Mouse (Mus musculus): ENCODE data around the gene Pcgf5. TPM values are rescaled to one million over a fixed set of nuclear protein-coding genes. Genes with fewer than 3 reads are reported as not detected.

The Pcgf5 gene
- polyA plus RNA-seq, 1 experiment from 2014 or later, result 5.3 TPM

DNA sequence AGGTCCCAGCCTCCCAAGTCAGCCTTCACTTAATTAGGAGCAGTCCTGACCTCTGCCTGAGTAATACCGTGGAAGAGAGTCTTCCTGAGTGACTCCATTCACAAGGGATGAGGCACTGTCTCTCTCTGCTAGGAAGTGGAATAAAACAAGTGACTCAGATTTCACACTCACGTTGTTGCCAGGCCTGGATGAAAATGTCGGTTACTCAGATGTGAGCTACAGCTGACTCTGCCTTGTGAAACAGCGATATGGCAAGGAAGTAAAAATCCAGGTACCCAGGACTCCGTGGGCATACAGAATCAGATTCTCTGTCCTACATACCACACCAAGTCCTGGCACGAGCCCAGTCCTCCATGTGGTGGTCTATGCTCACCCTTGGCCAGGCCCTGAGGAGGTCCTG is 142.8 kb downstream of the Pcgf5 start:
- H3K9ac ChIP-seq (replicated peaks; ENCODE audit: low read depth, low read length), result no peak overlapping the region
- no peak overlapping the region for H3K27ac ChIP-seq (ENCODE audit: low read depth, low read length)
- 87% methylated on average over 6 of the region's 6 CpGs for WGBS
- H3K4me1 ChIP-seq (ENCODE audit: control insufficient read depth, insufficient read depth, low read length), result no peaks in the 10 kb centered on the region
- H3K36me3 ChIP-seq (ENCODE audit: control insufficient read depth, insufficient read depth, low read length), result no peaks in the 10 kb centered on the region
- ATAC-seq (ENCODE audit: low read depth), result no peak
- no peak overlapping the region for H3K4me2 ChIP-seq (ENCODE audit: low read depth, low read length)
- no peak overlapping the region for H3K4me3 ChIP-seq (ENCODE audit: low read depth, low read length)
- H3K27me3 ChIP-seq (ENCODE audit: control insufficient read depth, insufficient read depth, low read length), result no peaks in the 10 kb centered on the region
- H3K9me3 ChIP-seq (ENCODE audit: control insufficient read depth, low read length), result no peaks in the 10 kb centered on the region

DNA sequence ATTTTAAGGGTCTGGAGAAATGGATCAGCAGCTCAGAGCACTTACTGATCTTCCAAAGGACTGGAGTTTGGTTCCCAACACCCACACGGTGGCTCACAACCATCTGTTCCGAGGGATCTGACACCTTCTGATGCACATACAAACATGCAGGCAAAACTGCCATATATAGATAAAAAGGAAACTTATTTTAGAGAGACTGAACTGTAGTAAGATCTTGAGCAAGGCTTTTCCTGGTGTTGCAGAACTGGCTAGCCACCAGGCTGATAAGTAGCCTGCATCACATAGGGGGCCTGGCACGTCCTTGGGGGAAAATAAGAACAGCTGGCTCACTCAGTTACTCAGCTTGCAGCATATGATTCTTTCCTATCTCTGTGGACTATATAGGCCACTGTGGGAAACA is 147.4 kb downstream of the Pcgf5 start:
- Histone ChIP-seq H3K4me2 (ENCODE audit: low read depth, low read length) (no peak overlapping the region), H3K9me3 (ENCODE audit: control insufficient read depth, low read length) (no peaks in the 10 kb centered on the region), H3K4me1 (ENCODE audit: control insufficient read depth, insufficient read depth, low read length) (no peaks in the 10 kb centered on the region), H3K27me3 (ENCODE audit: control insufficient read depth, insufficient read depth, low read length) (no peaks in the 10 kb centered on the region), H3K27ac (ENCODE audit: low read depth, low read length) (no peak overlapping the region), H3K9ac (replicated peaks; ENCODE audit: low read depth, low read length) (no peak overlapping the region), H3K36me3 (ENCODE audit: control insufficient read depth, insufficient read depth, low read length) (no peaks in the 10 kb centered on the region), H3K4me3 (ENCODE audit: low read depth, low read length) (no peak overlapping the region)
- 82% methylated on average over 3 of the region's 3 CpGs for WGBS
- ATAC-seq (ENCODE audit: low read depth), result no peak

DNA sequence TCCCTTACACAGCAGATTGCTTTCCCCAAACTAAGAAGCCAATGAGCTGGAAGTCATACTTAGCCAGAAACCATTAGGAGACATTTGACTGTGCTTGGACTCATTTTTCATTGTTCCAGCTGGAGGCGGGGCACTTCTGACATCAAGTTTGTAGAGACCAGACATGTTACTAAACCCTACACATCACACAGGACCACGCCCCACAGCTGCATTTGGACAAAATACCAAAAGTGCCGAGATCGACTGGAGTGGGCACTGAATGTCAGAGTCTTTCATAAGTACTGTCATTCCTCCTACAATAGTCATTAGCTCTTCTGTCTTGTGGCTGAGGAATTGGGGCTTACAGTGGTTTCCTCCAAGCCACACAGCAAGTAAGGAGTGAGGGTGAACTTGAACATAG is 148.4 kb downstream of the Pcgf5 start:
- Histone ChIP-seq H3K4me2 (ENCODE audit: low read depth, low read length) (no peak overlapping the region), H3K9me3 (ENCODE audit: control insufficient read depth, low read length) (no peaks in the 10 kb centered on the region), H3K27ac (ENCODE audit: low read depth, low read length) (no peak overlapping the region), H3K9ac (replicated peaks; ENCODE audit: low read depth, low read length) (no peak overlapping the region), H3K4me1 (ENCODE audit: control insufficient read depth, insufficient read depth, low read length) (no peaks in the 10 kb centered on the region), H3K27me3 (ENCODE audit: control insufficient read depth, insufficient read depth, low read length) (no peaks in the 10 kb centered on the region), H3K36me3 (ENCODE audit: control insufficient read depth, insufficient read depth, low read length) (no peaks in the 10 kb centered on the region), H3K4me3 (ENCODE audit: low read depth, low read length) (no peak overlapping the region)
- 91% methylated on average over 4 of the region's 4 CpGs for WGBS
- no peak for ATAC-seq (ENCODE audit: low read depth)

DNA sequence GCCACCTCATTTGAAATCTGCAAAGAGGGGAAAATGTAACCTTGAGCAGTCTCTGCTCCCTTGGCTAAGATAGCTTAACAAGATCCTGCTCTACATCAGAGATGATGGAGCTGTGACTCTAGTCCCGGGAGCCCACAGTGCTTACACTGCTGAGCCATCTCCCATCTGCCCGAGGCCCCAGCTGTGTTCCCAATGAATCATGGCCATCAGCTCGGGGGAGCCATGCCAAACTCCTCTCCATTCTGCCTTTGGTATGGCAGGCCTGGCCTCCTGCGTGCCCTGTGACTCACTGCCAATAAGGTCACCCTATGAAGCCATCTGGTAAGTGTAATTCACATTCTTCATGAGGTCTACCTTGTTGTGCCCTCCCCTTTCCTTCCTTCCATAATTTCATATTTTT is 149.0 kb downstream of the Pcgf5 start:
- H3K4me1 ChIP-seq (ENCODE audit: control insufficient read depth, insufficient read depth, low read length), result no peaks in the 10 kb centered on the region
- H3K27me3 ChIP-seq (ENCODE audit: control insufficient read depth, insufficient read depth, low read length), result no peaks in the 10 kb centered on the region
- H3K9ac ChIP-seq (replicated peaks; ENCODE audit: low read depth, low read length), result no peak overlapping the region
- no peak overlapping the region for H3K4me2 ChIP-seq (ENCODE audit: low read depth, low read length)
- H3K4me3 ChIP-seq (ENCODE audit: low read depth, low read length), result no peak overlapping the region
- WGBS, result 52% methylated on average over 4 of the region's 4 CpGs
- H3K9me3 ChIP-seq (ENCODE audit: control insufficient read depth, low read length), result no peaks in the 10 kb centered on the region
- ATAC-seq (ENCODE audit: low read depth), result peak; percentile 28
- no peaks in the 10 kb centered on the region for H3K36me3 ChIP-seq (ENCODE audit: control insufficient read depth, insufficient read depth, low read length)
- no peak overlapping the region for H3K27ac ChIP-seq (ENCODE audit: low read depth, low read length)

DNA sequence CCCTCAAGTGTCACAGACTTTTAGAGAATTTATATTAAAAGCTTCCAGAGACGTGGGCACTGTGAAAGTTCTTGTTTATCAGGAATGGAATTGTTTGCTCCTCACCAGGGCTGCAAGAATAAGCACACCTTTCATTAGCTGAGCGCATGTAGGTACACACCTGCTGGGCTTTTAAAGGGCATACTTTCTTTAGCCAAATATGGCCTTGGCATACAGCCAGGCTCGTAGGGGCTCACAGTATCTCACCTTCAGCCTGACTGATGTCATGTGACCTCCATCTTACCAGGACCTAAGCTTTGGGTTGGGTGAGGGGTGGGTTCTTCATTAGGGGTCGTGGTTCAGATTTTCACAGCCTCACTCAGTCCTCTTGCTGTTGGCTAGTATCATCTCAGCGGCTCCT is 149.6 kb downstream of the Pcgf5 start:
- no peak for ATAC-seq (ENCODE audit: low read depth)
- Histone ChIP-seq H3K9me3 (ENCODE audit: control insufficient read depth, low read length) (no peaks in the 10 kb centered on the region), H3K4me1 (ENCODE audit: control insufficient read depth, insufficient read depth, low read length) (no peaks in the 10 kb centered on the region), H3K4me3 (ENCODE audit: low read depth, low read length) (no peak overlapping the region), H3K36me3 (ENCODE audit: control insufficient read depth, insufficient read depth, low read length) (no peaks in the 10 kb centered on the region), H3K4me2 (ENCODE audit: low read depth, low read length) (no peak overlapping the region), H3K27me3 (ENCODE audit: control insufficient read depth, insufficient read depth, low read length) (no peaks in the 10 kb centered on the region), H3K9ac (replicated peaks; ENCODE audit: low read depth, low read length) (no peak overlapping the region), H3K27ac (ENCODE audit: low read depth, low read length) (no peak overlapping the region)
- 80% methylated on average over 5 of the region's 5 CpGs for WGBS

DNA sequence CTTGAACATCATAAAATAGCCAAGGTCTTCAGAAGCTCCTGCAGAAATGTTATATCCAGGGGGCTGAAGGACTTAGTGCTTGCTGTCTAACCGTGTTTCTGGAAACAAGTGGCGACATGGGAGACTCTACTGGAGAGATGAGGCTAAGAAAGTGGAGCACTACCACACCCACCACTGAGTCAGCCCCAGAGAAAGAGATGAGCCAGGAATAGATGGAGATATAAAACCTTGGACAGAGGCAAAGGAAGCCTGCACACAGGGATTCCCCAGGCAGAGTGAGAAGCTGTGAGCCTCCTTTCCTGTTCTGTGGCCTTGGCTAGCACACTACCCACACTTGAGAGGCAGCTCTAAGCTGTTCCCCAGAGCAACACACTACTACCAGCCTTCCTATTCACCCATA is 156.6 kb downstream of the Pcgf5 start:
- Histone ChIP-seq H3K27ac (ENCODE audit: low read depth, low read length) (no peak overlapping the region), H3K4me1 (ENCODE audit: control insufficient read depth, insufficient read depth, low read length) (no peaks in the 10 kb centered on the region), H3K36me3 (ENCODE audit: control insufficient read depth, insufficient read depth, low read length) (no peaks in the 10 kb centered on the region), H3K4me3 (ENCODE audit: low read depth, low read length) (no peak overlapping the region), H3K9me3 (ENCODE audit: control insufficient read depth, low read length) (no peaks in the 10 kb centered on the region), H3K27me3 (ENCODE audit: control insufficient read depth, insufficient read depth, low read length) (no peaks in the 10 kb centered on the region), H3K9ac (replicated peaks; ENCODE audit: low read depth, low read length) (no peak overlapping the region), H3K4me2 (ENCODE audit: low read depth, low read length) (no peak overlapping the region)
- WGBS, result 87% methylated on average over 2 of the region's 2 CpGs
- ATAC-seq (ENCODE audit: low read depth), result no peak

Other genes with a start within 250 kb of the Pcgf5 start
- gene Ankrd1, start 228.2 kb upstream of the Pcgf5 start, polyA plus RNA-seq (2014; fragmentation: Nextera tagmentation; extraction: Ambion mirVana), result not detected in 2 replicates
- gene Hectd2, start 206.3 kb downstream of the Pcgf5 start, polyA plus RNA-seq (2014; fragmentation: Nextera tagmentation; extraction: Ambion mirVana), result 13.8 and 16.8 TPM in 2 replicates